Mouse (Mus musculus) forebrain, embryonic 10.5 days (tissue): ENCODE results near the gene Myl12a. TPM values are rescaled to one million over a fixed set of nuclear protein-coding genes. Genes with fewer than 3 reads are reported as not detected.

Experiments
- DNase-seq: peaks from one replicate; pipeline ENCODE4 v3.0.0-alpha.2; 2017; ENCODE audit warnings: low spot score; ENCODE audit errors: extremely low spot score
- H3K27ac ChIP-seq: fragments of 300-500 bp; sonication (generic); 2 replicates; pipeline ENCODE4 v1.5.1; 2016; ENCODE audit warnings: mild to moderate bottlenecking
- H3K27me3 ChIP-seq: fragments of 300-500 bp; sonication (generic); 2 replicates; pipeline ENCODE4 v1.6.1; 2016; ENCODE audit warnings: mild to moderate bottlenecking; ENCODE audit not compliant: poor library complexity, severe bottlenecking
- H3K36me3 ChIP-seq: fragments of 300-500 bp; sonication (generic); replicated peaks from 2 replicates; pipeline ENCODE4 v1.6.1; 2016; ENCODE audit warnings: mild to moderate bottlenecking, moderate library complexity
- H3K4me1 ChIP-seq: fragments of 300-500 bp; sonication (generic); 2 replicates; pipeline ENCODE4 v1.6.1; 2016
- H3K4me3 ChIP-seq: fragments of 300-500 bp; sonication (generic); 2 replicates; pipeline ENCODE4 v1.5.1; 2016; ENCODE audit warnings: mild to moderate bottlenecking, moderate library complexity
- H3K9me3 ChIP-seq: fragments of 300-500 bp; sonication (generic); 2 replicates; pipeline ENCODE4 v1.6.1; 2016; ENCODE audit warnings: mild to moderate bottlenecking, moderate library complexity
- WGBS: fragments of 180-500 bp; shearing (Covaris S2); methylation state at CpG from one replicate; pipeline ENCODE4 v1.1.7; 2016; 5-methylcytosine and 5-hydroxymethylcytosine counted together
- polyA plus RNA-seq: library from polyadenylated mRNA; unstranded; fragments of >200 nt; fragmentation: Nextera tagmentation; extraction: Ambion mirVana; gene quantifications from 2 replicates; pipeline ENCODE4 v1.2.1, GENCODE M21; 2016

The Myl12a gene
- 408 and 417 TPM in 2 replicates for polyA plus RNA-seq

GRCm38 (mm10) chr17:71002744-71003094 is at the start of gene Myl12a:
Gene Myl12a (minus strand): TSS chr17:71002878.
- 8% methylated on average over 14 of the region's 14 CpGs for WGBS
- Histone ChIP-seq H3K36me3 (peaks cover 8% of the 10 kb centered on the region), H3K9me3 (no peaks in the 10 kb centered on the region), H3K27me3 (no peaks in the 10 kb centered on the region), H3K4me1 (peaks cover 43% of the 10 kb centered on the region), H3K27ac (peak within 1 kb of the TSS; percentile 99), H3K4me3 (peak within 1 kb of the TSS; percentile 94)
- no peak for DNase-seq

GRCm38 (mm10) chr17:71049292-71049691 is 46.6 kb upstream of the Myl12a start:
- H3K4me3 ChIP-seq = no peak overlapping the region
- no peaks in the 10 kb centered on the region for H3K4me1 ChIP-seq
- H3K27me3 ChIP-seq = no peaks in the 10 kb centered on the region
- H3K27ac ChIP-seq = no peak overlapping the region
- no peaks in the 10 kb centered on the region for H3K9me3 ChIP-seq
- H3K36me3 ChIP-seq = no peaks in the 10 kb centered on the region
- no peak for DNase-seq
- WGBS = 90% methylated on average over 8 of the region's 8 CpGs

GRCm38 (mm10) chr17:71046856-71047255 is 44.2 kb upstream of the Myl12a start:
- no peaks in the 10 kb centered on the region for H3K36me3 ChIP-seq
- no peak for DNase-seq
- no peaks in the 10 kb centered on the region for H3K27me3 ChIP-seq
- H3K9me3 ChIP-seq = no peaks in the 10 kb centered on the region
- no peaks in the 10 kb centered on the region for H3K4me1 ChIP-seq
- no peak overlapping the region for H3K4me3 ChIP-seq
- WGBS = 94% methylated on average over 4 of the region's 4 CpGs
- no peak overlapping the region for H3K27ac ChIP-seq

GRCm38 (mm10) chr17:71045591-71045990 is 42.9 kb upstream of the Myl12a start:
- Histone ChIP-seq H3K27me3 (no peaks in the 10 kb centered on the region), H3K36me3 (no peaks in the 10 kb centered on the region), H3K9me3 (no peaks in the 10 kb centered on the region), H3K4me1 (peaks cover 5% of the 10 kb centered on the region), H3K27ac (no peak overlapping the region), H3K4me3 (no peak overlapping the region)
- DNase-seq = no peak
- 88% methylated on average over 9 of the region's 9 CpGs for WGBS

GRCm38 (mm10) chr17:71042645-71043044 is 40.0 kb upstream of the Myl12a start:
- no peak overlapping the region for H3K27ac ChIP-seq
- H3K36me3 ChIP-seq = no peaks in the 10 kb centered on the region
- peaks cover 26% of the 10 kb centered on the region for H3K4me1 ChIP-seq
- WGBS = 97% methylated on average over 1 of the region's 1 CpGs
- H3K9me3 ChIP-seq = no peaks in the 10 kb centered on the region
- no peaks in the 10 kb centered on the region for H3K27me3 ChIP-seq
- H3K4me3 ChIP-seq = no peak overlapping the region
- no peak for DNase-seq

- Histone ChIP-seq H3K9me3 (no peaks in the 10 kb centered on the region), H3K27ac (peak overlapping the region; percentile 77)
- DNase-seq = no peak
These were observed 37.9 kb upstream of the Myl12a start for GRCm38 (mm10) chr17:71040582-71040880.

GRCm38 (mm10) chr17:71039851-71040581 is 37.3 kb upstream of the Myl12a start:
- 27% methylated on average over 12 of the region's 12 CpGs for WGBS
- H3K36me3 ChIP-seq = no peaks in the 10 kb centered on the region
- peak overlapping the region; percentile 77 for H3K27ac ChIP-seq
- DNase-seq = peak; percentile 59
- no peaks in the 10 kb centered on the region for H3K9me3 ChIP-seq
- no peak overlapping the region for H3K4me3 ChIP-seq
- peaks cover 26% of the 10 kb centered on the region for H3K4me1 ChIP-seq
- H3K27me3 ChIP-seq = no peaks in the 10 kb centered on the region

More at GRCm38 (mm10) chr17:71040582-71040880, 37.9 kb upstream of the Myl12a start:
- Histone ChIP-seq H3K4me1 (peaks cover 26% of the 10 kb centered on the region), H3K27me3 (no peaks in the 10 kb centered on the region), H3K36me3 (no peaks in the 10 kb centered on the region), H3K4me3 (no peak overlapping the region)
- WGBS = 73% methylated on average over 5 of the region's 5 CpGs

GRCm38 (mm10) chr17:71038812-71039211 is 36.1 kb upstream of the Myl12a start:
- no peaks in the 10 kb centered on the region for H3K27me3 ChIP-seq
- H3K4me3 ChIP-seq = no peak overlapping the region
- H3K27ac ChIP-seq = peak overlapping the region; percentile 77
- DNase-seq = no peak
- peaks cover 26% of the 10 kb centered on the region for H3K4me1 ChIP-seq
- H3K36me3 ChIP-seq = no peaks in the 10 kb centered on the region
- no peaks in the 10 kb centered on the region for H3K9me3 ChIP-seq
- WGBS = 84% methylated on average over 5 of the region's 5 CpGs

- Histone ChIP-seq H3K9me3 (no peaks in the 10 kb centered on the region), H3K4me1 (peaks cover 26% of the 10 kb centered on the region), H3K4me3 (no peak overlapping the region), H3K27ac (no peak overlapping the region), H3K27me3 (no peaks in the 10 kb centered on the region), H3K36me3 (no peaks in the 10 kb centered on the region)
- no peak for DNase-seq
- WGBS = 90% methylated on average over 7 of the region's 7 CpGs
These were observed 34.5 kb upstream of the Myl12a start for GRCm38 (mm10) chr17:71037188-71037587.

GRCm38 (mm10) chr17:71034472-71034871 is 31.8 kb upstream of the Myl12a start:
- Histone ChIP-seq H3K27me3 (no peaks in the 10 kb centered on the region), H3K27ac (no peak overlapping the region), H3K4me1 (peaks cover 10% of the 10 kb centered on the region), H3K9me3 (no peaks in the 10 kb centered on the region), H3K36me3 (no peaks in the 10 kb centered on the region), H3K4me3 (no peak overlapping the region)
- 89% methylated on average over 5 of the region's 5 CpGs for WGBS
- no peak for DNase-seq

- Histone ChIP-seq H3K36me3 (no peaks in the 10 kb centered on the region), H3K27ac (no peak overlapping the region), H3K9me3 (no peaks in the 10 kb centered on the region), H3K27me3 (no peaks in the 10 kb centered on the region), H3K4me3 (no peak overlapping the region), H3K4me1 (no peaks in the 10 kb centered on the region)
- WGBS = 86% methylated on average over 10 of the region's 10 CpGs
- no peak for DNase-seq
These were observed 30.0 kb upstream of the Myl12a start for GRCm38 (mm10) chr17:71032719-71033118.

GRCm38 (mm10) chr17:71027186-71027585 is 24.5 kb upstream of the Myl12a start:
- Histone ChIP-seq H3K4me1 (no peaks in the 10 kb centered on the region), H3K36me3 (no peaks in the 10 kb centered on the region), H3K9me3 (no peaks in the 10 kb centered on the region), H3K4me3 (no peak overlapping the region), H3K27ac (no peak overlapping the region), H3K27me3 (no peaks in the 10 kb centered on the region)
- DNase-seq = no peak
- 96% methylated on average over 3 of the region's 3 CpGs for WGBS

GRCm38 (mm10) chr17:71025922-71026321 is 23.2 kb upstream of the Myl12a start:
- DNase-seq = no peak
- Histone ChIP-seq H3K27me3 (no peaks in the 10 kb centered on the region), H3K9me3 (no peaks in the 10 kb centered on the region), H3K36me3 (no peaks in the 10 kb centered on the region), H3K27ac (no peak overlapping the region), H3K4me3 (no peak overlapping the region), H3K4me1 (no peaks in the 10 kb centered on the region)
- WGBS = 86% methylated on average over 8 of the region's 8 CpGs

- 96% methylated on average over 10 of the region's 10 CpGs for WGBS
- H3K27me3 ChIP-seq = no peaks in the 10 kb centered on the region
These were observed 21.4 kb upstream of the Myl12a start for GRCm38 (mm10) chr17:71024071-71024470.

More at GRCm38 (mm10) chr17:71024071-71024470, 21.4 kb upstream of the Myl12a start:
- no peak for DNase-seq
- H3K4me3 ChIP-seq = no peak overlapping the region
- H3K27ac ChIP-seq = no peak overlapping the region
- peaks cover 11% of the 10 kb centered on the region for H3K4me1 ChIP-seq
- no peaks in the 10 kb centered on the region for H3K9me3 ChIP-seq
- no peaks in the 10 kb centered on the region for H3K36me3 ChIP-seq
